Mouse (Mus musculus) lung, embryonic 14.5 days (tissue): ENCODE results near the gene Eif3l. TPM values are rescaled to one million over a fixed set of nuclear protein-coding genes. Genes with fewer than 3 reads are reported as not detected.

Source experiments
- ATAC-seq: fragments of 200-750 bp; cut with Nextera tagmentation; 2 replicates; pipeline ENCODE4 v1.8.0; 2017; ENCODE audit warnings: mild to moderate bottlenecking, moderate TSS enrichment, moderate library complexity; ENCODE audit not compliant: insufficient read depth
- DNase-seq: peaks from one replicate; pipeline ENCODE4 v3.0.0-alpha.2; 2015
- H3K27ac ChIP-seq: fragments of 300-500 bp; sonication (generic); 2 replicates; pipeline ENCODE4 v1.5.1; 2014; ENCODE audit warnings: low read depth, mild to moderate bottlenecking, moderate library complexity
- H3K27me3 ChIP-seq: fragments of 300-500 bp; sonication (generic); 2 replicates; pipeline ENCODE4 v1.6.1; 2014; ENCODE audit warnings: low read length, control low read depth; ENCODE audit not compliant: insufficient read depth
- H3K36me3 ChIP-seq: fragments of 300-500 bp; sonication (generic); 2 replicates; pipeline ENCODE4 v1.6.1; 2014; ENCODE audit warnings: control low read depth; ENCODE audit not compliant: insufficient read depth
- H3K4me1 ChIP-seq: fragments of 300-500 bp; sonication (generic); 2 replicates; pipeline ENCODE4 v1.6.1; 2014; ENCODE audit warnings: antibody characterized with exemption, control low read depth; ENCODE audit not compliant: insufficient read depth
- H3K4me2 ChIP-seq: fragments of 300-500 bp; sonication (generic); 2 replicates; pipeline ENCODE4 v1.6.1; 2014; ENCODE audit warnings: mild to moderate bottlenecking
- H3K4me3 ChIP-seq: fragments of 300-500 bp; sonication (generic); 2 replicates; pipeline ENCODE4 v1.5.1; 2014; ENCODE audit warnings: low read depth, low read length
- H3K9ac ChIP-seq: fragments of 300-500 bp; sonication (generic); 2 replicates; pipeline ENCODE4 v1.6.1; 2014
- H3K9me3 ChIP-seq: fragments of 300-500 bp; sonication (generic); 2 replicates; pipeline ENCODE4 v1.6.1; 2016; ENCODE audit warnings: low read depth, low read length, control low read depth
- CTCF ChIP-seq: IDR thresholded peaks from 2 replicates; pipeline ENCODE4 v1.5.1; 2016; ENCODE audit warnings: antibody characterized with exemption, low read depth
- WGBS: fragments of 180-500 bp; shearing (Covaris S2); extraction: QIAGEN DNeasy Blood & Tissue Kit; methylation state at CpG from one replicate; pipeline ENCODE4 v1.1.7; 2014; 5-methylcytosine and 5-hydroxymethylcytosine counted together
- polyA plus RNA-seq: library from polyadenylated mRNA; unstranded; fragments of >200 nt; fragmentation: Nextera tagmentation; extraction: Ambion mirVana; gene quantifications from 2 replicates; pipeline ENCODE4 v1.2.1, GENCODE M21; 2014

The Eif3l gene
- polyA plus RNA-seq, 1 experiment from 2014 or later = 243 TPM

DNA sequence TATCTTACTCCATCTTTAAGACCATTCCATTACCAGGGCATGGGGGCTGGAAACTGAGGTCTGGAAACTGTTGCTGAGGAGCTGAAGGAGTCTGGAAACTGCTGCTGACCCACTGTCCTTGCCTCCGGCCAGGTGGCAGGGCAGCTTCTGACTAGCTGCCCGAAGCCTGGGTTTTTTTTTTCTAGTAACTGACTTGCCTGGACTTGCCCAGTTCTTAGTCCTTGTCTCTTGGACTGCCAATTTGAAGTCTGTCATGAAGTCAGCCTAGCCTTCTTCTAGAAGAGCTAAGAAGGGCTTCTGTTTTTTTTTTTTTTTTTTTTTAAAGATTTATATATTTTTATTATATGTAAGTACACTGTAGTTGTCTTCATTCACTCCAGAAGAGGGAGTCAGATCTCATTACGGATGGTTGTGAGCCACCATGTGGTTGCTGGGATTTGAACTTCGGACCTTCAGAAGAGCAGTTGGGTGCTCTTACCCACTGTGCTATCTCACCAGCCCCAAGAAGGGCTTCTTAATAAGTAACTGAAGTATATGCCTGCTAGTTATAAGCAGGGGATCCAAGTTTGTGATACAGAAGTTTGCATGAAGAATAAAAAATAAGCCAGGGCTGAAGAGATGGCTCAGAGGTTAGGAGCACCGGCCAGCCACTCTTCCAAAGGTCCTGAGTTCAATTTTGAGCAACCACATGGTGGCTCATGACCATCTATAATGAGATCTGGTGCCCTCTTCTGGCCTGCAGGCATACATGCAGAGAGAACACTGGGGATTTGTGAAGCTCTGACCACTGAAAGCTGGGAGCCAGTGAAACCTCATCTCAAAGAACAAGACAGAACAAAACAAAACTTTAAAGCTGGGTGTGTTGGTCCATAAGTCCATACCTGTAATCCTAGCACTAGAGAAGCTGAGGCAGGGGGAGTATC lies 3.6 kb upstream of the Eif3l start:
- H3K27me3 ChIP-seq = no peaks in the 10 kb centered on the region

DNA sequence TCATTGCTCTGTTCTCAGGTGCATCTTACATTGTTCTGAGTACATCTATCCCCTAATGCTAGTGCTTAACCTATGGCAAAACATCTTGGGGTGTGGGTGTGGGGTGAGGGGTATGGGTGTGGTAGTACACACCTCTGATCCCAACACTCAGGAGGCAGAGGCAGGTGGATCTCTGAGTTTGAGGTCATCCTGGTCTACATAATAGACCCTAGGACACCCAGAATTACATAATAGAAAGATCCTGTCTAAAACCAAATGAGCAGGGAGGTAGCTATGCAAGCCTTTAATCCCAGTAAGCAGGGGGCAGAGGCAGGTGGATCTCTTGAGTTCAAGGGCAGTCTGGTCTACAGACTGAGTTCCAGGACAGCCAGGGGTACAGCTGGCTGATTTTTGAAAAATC lies 1.2 kb upstream of the Eif3l start:
- TF ChIP-seq CTCF = no peak
- Histone ChIP-seq H3K27me3 (no peaks in the 10 kb centered on the region), H3K4me3 (no peak overlapping the region), H3K27ac (no peak overlapping the region), H3K9me3 (no peaks in the 10 kb centered on the region), H3K4me1 (no peaks in the 10 kb centered on the region), H3K36me3 (peaks cover 29% of the 10 kb centered on the region), H3K9ac (no peak overlapping the region), H3K4me2 (no peak overlapping the region)
- no peak for DNase-seq
- no peak for ATAC-seq

More for the DNA sequence above, 3.6 kb upstream of the Eif3l start:
- Histone ChIP-seq H3K9me3 (no peaks in the 10 kb centered on the region), H3K4me2 (no peak overlapping the region), H3K4me3 (no peak overlapping the region), H3K36me3 (peaks cover 5% of the 10 kb centered on the region), H3K4me1 (no peaks in the 10 kb centered on the region), H3K27ac (no peak overlapping the region), H3K9ac (no peak overlapping the region)
- 67% methylated on average over 5 of the region's 5 CpGs for WGBS
- DNase-seq = peak; percentile 74
- TF ChIP-seq CTCF = peak; percentile 78
- ATAC-seq = no peak

- Histone ChIP-seq H3K36me3 (peaks cover 36% of the 10 kb centered on the region), H3K4me1 (no peaks in the 10 kb centered on the region), H3K9me3 (no peaks in the 10 kb centered on the region), H3K27ac (peak overlapping the region; percentile 73; the same call in 1 of the 2 replicates), H3K4me3 (peak overlapping the region; percentile 92), H3K4me2 (peak overlapping the region; percentile 76), H3K9ac (peak overlapping the region; percentile 87; the same call in 1 of the 2 replicates), H3K27me3 (no peaks in the 10 kb centered on the region)
- ATAC-seq (no peak), DNase-seq (no peak)
- WGBS = 31% methylated on average over 10 of the region's 10 CpGs
- TF ChIP-seq CTCF = no peak
Observed at GRCm38 (mm10) chr15:79074446-79074845, 533 bp upstream of the Eif3l start.

- ATAC-seq = no peak
Observed at GRCm38 (mm10) chr15:79075658-79076365, 833 bp downstream of the Eif3l start.

DNA sequence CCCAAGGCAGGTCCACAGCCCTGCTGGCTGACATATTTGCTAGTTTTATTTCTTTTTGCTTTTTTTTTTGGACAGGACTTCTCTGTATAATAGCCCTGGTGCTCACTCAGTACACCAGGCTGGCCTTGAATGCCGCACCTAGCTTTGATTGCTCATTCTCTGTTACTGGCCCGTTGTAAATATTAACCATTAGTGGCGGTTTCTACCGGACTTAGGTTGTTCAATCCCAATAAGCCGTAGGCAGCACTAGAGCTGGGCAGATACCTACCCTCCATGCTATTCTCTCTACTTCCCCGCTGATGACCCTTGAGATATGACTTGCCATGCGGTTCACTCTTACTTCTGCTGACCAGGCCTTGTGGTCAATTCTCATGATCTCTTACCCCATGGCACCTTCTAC lies 4.6 kb downstream of the Eif3l start:
- Histone ChIP-seq H3K36me3 (peaks cover 85% of the 10 kb centered on the region), H3K27me3 (no peaks in the 10 kb centered on the region), H3K4me2 (no peak overlapping the region), H3K27ac (no peak overlapping the region), H3K4me3 (no peak overlapping the region), H3K4me1 (no peaks in the 10 kb centered on the region), H3K9me3 (no peaks in the 10 kb centered on the region), H3K9ac (no peak overlapping the region)
- DNase-seq (no peak), ATAC-seq (no peak)
- TF ChIP-seq CTCF = no peak
- 93% methylated on average over 7 of the region's 7 CpGs for WGBS

More at GRCm38 (mm10) chr15:79075658-79076365, 833 bp downstream of the Eif3l start:
- no peaks in the 10 kb centered on the region for H3K4me1 ChIP-seq
- DNase-seq = no peak
- peak overlapping the region; percentile 73; the same call in 1 of the 2 replicates for H3K27ac ChIP-seq
- H3K9me3 ChIP-seq = no peaks in the 10 kb centered on the region
- peaks cover 47% of the 10 kb centered on the region for H3K36me3 ChIP-seq
- no peaks in the 10 kb centered on the region for H3K27me3 ChIP-seq
- H3K4me2 ChIP-seq = peak overlapping the region; percentile 76
- peak overlapping the region; percentile 87 for H3K9ac ChIP-seq
- no peak for TF ChIP-seq CTCF
- H3K4me3 ChIP-seq = peak overlapping the region; percentile 92
- WGBS = 30% methylated on average over 15 of the region's 15 CpGs

DNA sequence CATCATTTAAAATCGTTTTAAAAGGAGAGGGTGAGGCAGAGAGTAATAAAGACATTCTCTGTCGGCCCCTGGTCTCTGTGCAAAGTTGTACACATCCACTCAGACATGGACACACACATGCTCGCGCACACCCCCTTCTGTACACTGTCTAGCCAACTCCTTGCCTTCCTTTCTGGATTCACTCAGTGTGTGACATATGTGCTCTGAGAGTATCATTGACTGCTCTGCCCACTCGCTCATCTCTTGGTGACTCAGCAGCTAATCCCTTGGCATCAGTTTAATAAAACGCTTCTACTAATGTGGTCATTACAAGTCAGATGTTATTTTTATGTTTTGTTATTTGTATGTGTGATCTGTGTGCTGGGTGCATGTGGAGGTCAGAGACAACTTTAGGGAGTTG lies 17.3 kb downstream of the Eif3l start:
- Histone ChIP-seq H3K9ac (no peak overlapping the region), H3K27ac (no peak overlapping the region), H3K4me3 (no peak overlapping the region), H3K4me2 (no peak overlapping the region), H3K36me3 (peaks cover 84% of the 10 kb centered on the region), H3K4me1 (peaks cover 2% of the 10 kb centered on the region), H3K27me3 (no peaks in the 10 kb centered on the region), H3K9me3 (no peaks in the 10 kb centered on the region)
- 84% methylated on average over 6 of the region's 6 CpGs for WGBS
- no peak for ATAC-seq
- DNase-seq = no peak
- TF ChIP-seq CTCF = no peak
